Mouse (Mus musculus) liver, postnatal 0 days (tissue): ENCODE measurements around the gene Celf2. TPM values are rescaled to one million over a fixed set of nuclear protein-coding genes. Genes with fewer than 3 reads are reported as not detected.
"Not testable (repeated sequence)": the region's sequence is repeated elsewhere in the genome, so short reads cannot be mapped to it uniquely, and the experiment has no call there.

ENCODE experiments used
- ATAC-seq: fragments of 200-750 bp; cut with Nextera tagmentation; 2 replicates; pipeline ENCODE4 v1.8.0; 2017; ENCODE audit warnings: mild to moderate bottlenecking, moderate library complexity
- DNase-seq: peaks from one replicate; pipeline ENCODE4 v3.0.0-alpha.2; 2016
- H3K27ac ChIP-seq: fragments of 300-500 bp; sonication (generic); 2 replicates; pipeline ENCODE4 v1.5.1; 2014; ENCODE audit warnings: antibody characterized with exemption, moderate library complexity, mild to moderate bottlenecking, low read depth
- H3K27me3 ChIP-seq: fragments of 300-500 bp; sonication (generic); 2 replicates; pipeline ENCODE4 v1.6.1; 2014; ENCODE audit warnings: low read length, control low read depth, mixed read lengths; ENCODE audit not compliant: insufficient read depth
- H3K36me3 ChIP-seq: fragments of 300-500 bp; sonication (generic); replicated peaks from 2 replicates; pipeline ENCODE4 v1.6.1; 2014; ENCODE audit warnings: mild to moderate bottlenecking, control low read depth, low read length, moderate library complexity, mixed read lengths; ENCODE audit not compliant: insufficient read depth
- H3K4me1 ChIP-seq: fragments of 300-500 bp; sonication (generic); 2 replicates; pipeline ENCODE4 v1.6.1; 2014; ENCODE audit warnings: antibody characterized with exemption, mild to moderate bottlenecking, control low read depth; ENCODE audit not compliant: insufficient read depth
- H3K4me2 ChIP-seq: fragments of 300-500 bp; sonication (generic); 2 replicates; pipeline ENCODE4 v1.6.1; 2014; ENCODE audit warnings: low read depth, mild to moderate bottlenecking, low read length, moderate library complexity, mixed read lengths
- H3K4me3 ChIP-seq: fragments of 300-500 bp; sonication (generic); 2 replicates; pipeline ENCODE4 v1.5.1; 2014; ENCODE audit warnings: low read depth, low read length
- H3K9ac ChIP-seq: fragments of 300-500 bp; sonication (generic); replicated peaks from 2 replicates; pipeline ENCODE4 v1.6.1; 2014; ENCODE audit warnings: mild to moderate bottlenecking, moderate library complexity
- H3K9me3 ChIP-seq: fragments of 300-500 bp; sonication (generic); 2 replicates; pipeline ENCODE4 v1.6.1; 2016; ENCODE audit warnings: mild to moderate bottlenecking, control low read depth, low read length, mixed read lengths
- CTCF ChIP-seq: sonication (generic); IDR thresholded peaks from 2 replicates; pipeline ENCODE4 v1.5.1; 2016; ENCODE audit warnings: antibody characterized with exemption, low read depth
- EP300 ChIP-seq: IDR thresholded peaks from 2 replicates; pipeline ENCODE4 v1.6.1; 2016; ENCODE audit warnings: antibody characterized with exemption, low read depth, mild to moderate bottlenecking
- WGBS: fragments of 180-500 bp; shearing (Covaris S2); extraction: QIAGEN DNeasy Blood & Tissue Kit; methylation state at CpG from one replicate; pipeline ENCODE4 v1.1.7; 2014; ENCODE audit not compliant: insufficient replicate concordance; 5-methylcytosine and 5-hydroxymethylcytosine counted together
- polyA plus RNA-seq: library from polyadenylated mRNA; unstranded; fragments of >200 nt; fragmentation: Nextera tagmentation; extraction: Ambion mirVana; gene quantifications from 2 replicates; pipeline ENCODE4 v1.2.1, GENCODE M21; 2015

Celf2 gene
- polyA plus RNA-seq, 1 experiment from 2014 or later: 13.5 TPM

DNA sequence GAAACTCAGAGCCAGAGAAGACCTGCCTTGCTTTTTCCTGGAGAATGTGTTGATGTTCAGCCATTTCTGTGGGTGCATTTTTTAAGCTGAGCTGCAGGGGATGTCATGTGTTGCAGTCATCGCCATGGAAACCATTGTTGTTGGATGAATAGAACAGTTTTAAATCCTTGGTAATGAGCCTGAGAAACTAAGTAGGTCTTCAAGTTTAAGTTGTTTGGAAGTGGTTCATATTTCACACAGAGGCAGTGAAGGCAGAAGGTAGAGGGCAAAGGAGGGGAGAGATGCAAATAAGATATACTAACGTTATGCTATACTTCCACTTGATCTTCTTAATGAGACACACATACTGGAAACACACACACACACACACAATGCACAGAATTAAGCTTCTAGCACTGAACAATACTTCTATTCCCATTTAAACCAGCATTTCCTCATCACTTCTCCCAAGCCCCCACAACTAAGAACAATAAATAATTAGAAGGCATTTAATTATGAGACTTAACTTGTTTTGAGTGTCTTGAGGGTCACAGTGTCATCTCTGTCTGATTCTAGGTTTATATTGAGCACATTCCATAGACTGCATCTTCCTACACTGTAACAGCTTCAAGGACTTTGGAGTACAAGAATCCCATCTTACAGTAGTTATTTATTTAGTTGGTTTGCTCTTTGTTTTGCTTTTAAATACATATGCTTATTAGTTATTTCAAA is 199.1 kb downstream of the Celf2 start:
- no peaks in the 10 kb centered on the region for H3K4me1 ChIP-seq
- H3K9me3 ChIP-seq: no peaks in the 10 kb centered on the region
- TF ChIP-seq EP300 (no peak), CTCF (no peak)
- no peak overlapping the region for H3K4me2 ChIP-seq
- no peak overlapping the region for H3K27ac ChIP-seq
- DNase-seq (no peak), ATAC-seq (no peak)
- no peaks in the 10 kb centered on the region for H3K27me3 ChIP-seq
- WGBS: 52% methylated on average over 2 of the region's 2 CpGs
- no peak overlapping the region for H3K4me3 ChIP-seq
- H3K36me3 ChIP-seq: no peaks in the 10 kb centered on the region
- no peak overlapping the region for H3K9ac ChIP-seq

DNA sequence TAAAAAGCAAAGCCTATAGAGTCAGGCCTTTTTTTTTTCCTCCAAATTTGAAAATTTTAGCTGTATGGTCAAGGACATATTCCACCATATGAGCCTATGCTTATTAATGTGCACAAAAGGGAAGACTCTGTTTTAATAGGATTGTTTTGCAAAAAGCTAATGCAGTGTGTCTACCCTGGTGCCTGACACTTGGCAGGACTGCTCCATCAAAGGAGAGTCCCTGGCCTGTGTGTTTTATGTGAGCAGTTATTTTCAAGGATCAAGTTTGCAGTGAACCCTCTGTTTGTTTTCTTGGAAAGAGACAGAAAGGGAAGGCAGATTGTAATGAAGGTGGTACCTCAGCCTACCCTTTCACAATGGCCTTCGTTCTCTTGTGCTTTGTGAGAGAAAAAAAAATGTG is 200.0 kb downstream of the Celf2 start:
- Histone ChIP-seq H3K4me1 (no peaks in the 10 kb centered on the region), H3K4me3 (no peak overlapping the region), H3K27me3 (no peaks in the 10 kb centered on the region), H3K36me3 (no peaks in the 10 kb centered on the region), H3K9me3 (no peaks in the 10 kb centered on the region), H3K9ac (no peak overlapping the region), H3K4me2 (no peak overlapping the region), H3K27ac (no peak overlapping the region)
- TF ChIP-seq CTCF (no peak), EP300 (no peak)
- DNase-seq (no peak), ATAC-seq (no peak)
- WGBS: 74% methylated on average over 1 of the region's 1 CpGs

DNA sequence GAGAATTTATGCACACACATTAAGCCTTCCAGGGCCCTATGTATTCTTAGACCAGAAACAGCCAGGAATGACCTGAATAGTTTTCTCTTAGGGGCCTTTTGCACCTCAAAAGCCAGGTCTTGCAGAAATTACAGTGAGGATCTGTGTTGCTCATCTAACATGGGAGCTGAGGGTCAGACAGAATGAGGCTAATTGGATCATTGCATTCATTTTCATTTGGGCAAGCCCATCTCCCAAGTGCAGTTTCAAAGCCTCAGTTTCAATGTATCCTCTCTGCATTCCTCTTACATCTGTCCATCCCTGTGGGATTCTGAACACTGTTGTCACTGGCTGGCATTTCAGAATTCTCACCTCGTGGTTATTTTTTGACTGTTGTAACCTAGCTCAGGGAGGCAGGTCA is 200.6 kb downstream of the Celf2 start:
- Histone ChIP-seq H3K4me2 (no peak overlapping the region), H3K4me3 (no peak overlapping the region), H3K9me3 (no peaks in the 10 kb centered on the region), H3K36me3 (no peaks in the 10 kb centered on the region), H3K9ac (no peak overlapping the region), H3K27ac (no peak overlapping the region), H3K4me1 (no peaks in the 10 kb centered on the region), H3K27me3 (no peaks in the 10 kb centered on the region)
- no peak for TF ChIP-seq CTCF
- no peak for TF ChIP-seq EP300
- DNase-seq: no peak
- 84% methylated on average over 1 of the region's 1 CpGs for WGBS
- no peak for ATAC-seq

DNA sequence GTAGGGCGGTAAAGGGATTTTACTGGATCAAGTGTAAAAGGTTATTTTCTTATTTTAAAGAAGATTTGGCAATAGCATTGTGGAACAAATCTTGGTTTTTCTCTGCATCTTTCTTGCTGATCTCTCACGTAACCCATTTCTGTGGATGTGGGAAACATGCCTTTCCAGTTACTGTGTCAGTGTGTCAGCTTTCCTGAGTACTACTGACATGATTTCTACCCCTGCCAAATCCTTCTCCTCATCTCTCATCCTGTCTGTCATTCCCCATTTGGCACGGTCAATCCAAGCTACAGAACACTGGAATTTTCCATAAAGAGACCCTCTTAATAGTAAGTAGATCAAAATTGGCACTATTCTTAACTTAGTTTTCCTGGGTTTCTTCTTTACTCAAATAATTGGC is 221.9 kb downstream of the Celf2 start:
- DNase-seq (no peak), ATAC-seq (no peak)
- no peak for TF ChIP-seq CTCF
- H3K9me3 ChIP-seq: no peaks in the 10 kb centered on the region
- no peaks in the 10 kb centered on the region for H3K27me3 ChIP-seq
- no peaks in the 10 kb centered on the region for H3K4me1 ChIP-seq
- no peak overlapping the region for H3K4me3 ChIP-seq
- no peak overlapping the region for H3K9ac ChIP-seq
- WGBS: 80% methylated on average over 3 of the region's 3 CpGs
- H3K4me2 ChIP-seq: no peak overlapping the region
- H3K27ac ChIP-seq: no peak overlapping the region
- no peaks in the 10 kb centered on the region for H3K36me3 ChIP-seq

DNA sequence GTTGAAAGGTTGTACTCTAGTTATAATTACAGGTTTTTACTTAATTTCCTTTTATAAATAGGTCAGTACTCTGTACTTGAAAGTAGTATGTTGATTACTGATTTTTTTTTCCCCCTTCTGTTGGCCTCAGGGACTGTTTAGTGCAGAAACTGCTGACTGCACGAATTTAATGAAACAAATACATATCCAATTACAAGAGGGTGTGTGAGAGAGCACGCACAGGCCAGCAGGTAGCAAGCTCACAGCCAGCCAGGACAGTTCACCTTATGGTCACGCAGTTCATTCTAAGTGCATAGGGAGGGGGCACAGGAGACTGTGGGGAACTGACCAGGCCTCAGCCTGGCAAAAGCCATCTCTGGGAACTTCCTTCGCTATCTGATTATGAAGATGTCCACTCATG is 236.1 kb downstream of the Celf2 start:
- 71% methylated on average over 4 of the region's 4 CpGs for WGBS
- TF ChIP-seq CTCF: no peak
- no peak for TF ChIP-seq EP300
- H3K4me1 ChIP-seq: no peaks in the 10 kb centered on the region
- no peaks in the 10 kb centered on the region for H3K9me3 ChIP-seq
- H3K9ac ChIP-seq: no peak overlapping the region
- H3K27me3 ChIP-seq: no peaks in the 10 kb centered on the region
- no peak overlapping the region for H3K4me3 ChIP-seq
- no peak for ATAC-seq
- no peak for DNase-seq
- H3K4me2 ChIP-seq: no peak overlapping the region
- no peaks in the 10 kb centered on the region for H3K36me3 ChIP-seq
- H3K27ac ChIP-seq: no peak overlapping the region

DNA sequence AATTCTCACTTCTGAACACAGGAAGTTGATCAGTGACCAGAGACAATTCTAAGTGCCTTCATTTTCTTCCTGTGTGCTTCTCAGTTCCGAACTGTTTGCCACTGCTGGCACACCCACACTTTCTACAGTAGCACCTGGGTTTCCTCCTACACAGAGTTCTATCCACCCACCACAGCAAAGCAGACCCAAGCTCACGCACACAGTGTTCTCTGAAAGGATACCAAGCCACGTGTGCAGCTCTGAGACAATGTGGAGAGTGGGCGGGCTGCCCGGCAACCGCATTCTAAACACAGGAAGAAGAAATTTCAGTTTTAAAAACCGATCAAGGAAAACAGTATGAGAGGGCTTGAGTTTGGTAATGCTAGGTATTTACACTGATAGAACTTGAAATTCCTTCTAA is 239.3 kb downstream of the Celf2 start:
- no peaks in the 10 kb centered on the region for H3K9me3 ChIP-seq
- no peak overlapping the region for H3K4me3 ChIP-seq
- ATAC-seq (no peak), DNase-seq (no peak)
- H3K9ac ChIP-seq: no peak overlapping the region
- H3K27me3 ChIP-seq: no peaks in the 10 kb centered on the region
- H3K4me1 ChIP-seq: no peaks in the 10 kb centered on the region
- no peak overlapping the region for H3K4me2 ChIP-seq
- H3K36me3 ChIP-seq: no peaks in the 10 kb centered on the region
- TF ChIP-seq EP300 (no peak), CTCF (no peak)
- 64% methylated on average over 7 of the region's 7 CpGs for WGBS
- no peak overlapping the region for H3K27ac ChIP-seq

DNA sequence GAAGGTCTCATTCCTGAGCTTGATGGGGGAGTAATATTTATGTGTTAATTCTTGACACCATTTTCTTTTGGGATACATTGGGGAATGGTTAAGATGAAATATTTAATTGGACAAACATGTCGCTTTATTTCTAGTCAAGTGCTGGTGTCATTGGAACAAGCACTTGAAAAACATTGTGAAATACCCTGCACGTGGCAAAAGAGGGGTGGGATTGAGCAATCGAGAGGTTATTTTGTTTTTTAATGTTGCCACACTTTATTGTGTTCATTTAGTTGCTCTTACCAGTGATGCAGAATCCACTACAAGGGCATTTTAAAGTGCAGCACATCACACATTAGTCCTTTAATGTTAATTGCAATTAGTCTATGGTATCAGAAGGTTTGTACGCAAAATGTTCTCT is 242.2 kb downstream of the Celf2 start:
- H3K4me3 ChIP-seq: no peak overlapping the region
- WGBS: 65% methylated on average over 4 of the region's 4 CpGs
- H3K27ac ChIP-seq: no peak overlapping the region
- H3K9ac ChIP-seq: no peak overlapping the region
- no peak for ATAC-seq
- TF ChIP-seq EP300: no peak
- TF ChIP-seq CTCF: no peak
- no peak overlapping the region for H3K4me2 ChIP-seq
- no peaks in the 10 kb centered on the region for H3K27me3 ChIP-seq
- no peaks in the 10 kb centered on the region for H3K9me3 ChIP-seq
- no peak for DNase-seq
- no peaks in the 10 kb centered on the region for H3K4me1 ChIP-seq
- no peaks in the 10 kb centered on the region for H3K36me3 ChIP-seq

DNA sequence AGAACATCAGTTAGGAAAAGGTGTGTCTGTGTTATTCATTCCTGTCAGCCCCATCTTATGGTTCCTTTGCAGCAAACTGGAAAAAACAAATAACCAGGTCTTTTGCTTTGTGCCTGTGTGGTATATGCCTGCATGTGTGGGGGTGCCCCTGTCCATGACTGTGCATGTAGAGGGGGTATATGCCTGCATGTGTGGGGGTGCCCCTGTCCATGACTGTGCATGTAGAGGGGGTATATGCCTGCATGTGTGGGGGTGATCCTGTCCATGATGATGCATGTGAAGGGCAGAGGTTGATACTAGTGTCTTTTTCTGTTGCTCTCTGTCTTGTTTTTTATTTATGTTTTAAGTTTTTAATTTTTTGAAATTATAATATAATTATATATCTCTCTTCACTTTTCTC is 246.7 kb downstream of the Celf2 start:
- H3K4me2 ChIP-seq, H3K4me3 ChIP-seq: not testable (repeated sequence)

More for the DNA sequence above, 246.7 kb downstream of the Celf2 start:
- not testable (repeated sequence) for H3K27ac ChIP-seq, H3K4me1 ChIP-seq, H3K36me3 ChIP-seq, H3K9me3 ChIP-seq, H3K27me3 ChIP-seq, H3K9ac ChIP-seq, ATAC-seq, DNase-seq
